Mouse (Mus musculus) megakaryocyte, embryonic 14.5 days (primary cell): ENCODE measurements around the gene Isy1.

ENCODE experiments used
- FLI1 ChIP-seq: IDR thresholded peaks from 2 replicates; pipeline ENCODE4 v1.6.1; 2012; ENCODE audit warnings: low read length, inconsistent platforms, mixed read lengths
- GATA1 ChIP-seq: IDR thresholded peaks from 3 replicates; pipeline ENCODE4 v1.6.1; 2012; ENCODE audit warnings: mixed read lengths, low read length, inconsistent platforms, borderline replicate concordance

DNA sequence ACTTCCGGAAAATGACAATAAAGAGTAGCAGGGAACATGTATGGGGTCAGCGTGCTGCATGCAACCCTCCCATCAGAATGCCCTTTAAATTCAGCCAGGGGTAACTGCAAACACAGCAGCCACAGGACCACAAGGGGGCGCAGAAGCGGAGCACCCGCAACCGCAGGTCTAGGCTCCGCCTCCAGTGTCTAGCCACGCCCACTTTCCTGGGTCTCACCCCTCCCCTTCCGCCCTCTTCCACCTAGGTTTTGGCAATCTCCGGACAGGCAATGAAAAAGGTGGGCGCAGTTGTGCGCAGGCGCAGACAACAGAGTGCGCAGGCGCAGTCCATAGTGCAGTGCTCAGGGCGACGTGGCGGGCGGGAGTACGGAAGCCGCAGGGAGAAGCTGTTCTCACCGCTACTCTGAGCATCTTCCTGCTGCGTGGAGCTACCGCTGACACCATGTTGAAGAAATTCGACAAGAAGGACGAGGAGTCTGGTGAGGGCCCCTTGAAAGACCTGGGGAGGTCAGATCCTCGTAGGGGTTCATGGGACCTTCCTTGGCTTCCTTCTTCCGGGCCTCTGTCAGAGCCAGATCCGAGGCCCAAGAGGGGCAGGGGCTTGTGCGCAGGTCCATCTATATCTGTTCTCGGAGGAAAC lies 49.1 kb upstream of the Isy1 start, which contains the start of gene Copg1:
- TF ChIP-seq FLI1 (no peak), GATA1 (no peak)
